Mouse (Mus musculus): ENCODE measurements at regions not wholly inside any gene's neighbourhood (a gene's known extent, or its start where the extent isn't known, plus 50 kb on each side); places are given as distances from the start of the nearest gene placed in this dataset.

DNA sequence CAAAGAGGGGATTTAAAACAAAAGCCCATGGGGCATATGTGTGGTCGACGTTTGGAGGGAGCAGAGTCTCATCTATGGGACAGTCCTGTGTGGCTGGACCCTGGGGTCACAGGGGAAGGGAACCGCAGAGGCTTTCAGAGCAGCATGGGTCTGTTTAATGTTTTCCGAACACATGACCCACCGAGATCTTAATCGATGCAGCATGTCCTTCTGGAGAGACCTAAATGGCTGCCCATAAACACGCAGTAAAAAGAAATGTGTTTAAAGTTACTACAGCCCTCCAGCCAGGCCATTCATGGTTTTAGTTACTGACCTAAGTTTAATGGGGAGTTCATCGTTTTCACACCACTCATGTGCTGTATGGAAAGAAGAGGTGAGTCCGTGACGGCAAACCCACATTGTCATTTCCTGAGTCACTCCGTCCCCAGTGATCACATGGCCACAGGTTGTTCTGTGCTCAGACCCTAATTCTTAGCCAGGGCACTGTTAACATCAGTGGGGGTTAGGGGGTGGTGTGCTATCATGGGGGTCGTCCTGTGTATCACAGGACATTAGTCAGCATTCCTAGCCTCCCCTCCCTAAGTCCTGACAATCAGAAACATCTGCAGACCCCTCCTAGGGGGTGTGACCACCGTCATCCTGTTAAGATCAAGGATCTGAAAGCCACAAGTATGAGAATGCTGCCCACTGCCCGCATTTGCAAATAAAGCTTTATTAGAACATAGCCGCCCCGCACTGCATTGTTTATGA lies 120.7 kb upstream of the Dio3 start:
- in situ Hi-C loops (cut with MboI; ENCODE audit: unreplicated experiment in 2 of 2): no loop called here

DNA sequence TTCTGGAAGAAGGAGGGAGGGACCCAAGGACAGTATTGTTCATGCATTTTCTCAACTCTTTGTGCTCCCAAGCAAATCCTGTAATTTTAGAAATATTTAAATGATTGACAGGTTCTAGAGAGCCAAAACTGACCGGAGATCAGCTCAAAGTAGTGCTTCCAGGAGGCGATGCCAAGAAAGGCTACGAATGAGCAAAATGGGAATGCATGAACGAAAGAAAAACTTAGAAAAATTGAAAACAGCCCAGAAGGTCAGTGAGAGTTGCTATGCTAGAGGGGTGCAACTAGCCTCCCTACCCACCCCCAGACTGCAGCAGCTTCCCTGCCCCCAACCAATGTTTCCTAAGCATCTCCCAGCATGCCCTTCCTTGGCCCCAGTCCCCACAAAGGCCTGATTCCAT lies 117.6 kb upstream of the Dio3 start:
- in situ Hi-C loops (cut with MboI; ENCODE audit: unreplicated experiment in 2 of 2): no loop called here

DNA sequence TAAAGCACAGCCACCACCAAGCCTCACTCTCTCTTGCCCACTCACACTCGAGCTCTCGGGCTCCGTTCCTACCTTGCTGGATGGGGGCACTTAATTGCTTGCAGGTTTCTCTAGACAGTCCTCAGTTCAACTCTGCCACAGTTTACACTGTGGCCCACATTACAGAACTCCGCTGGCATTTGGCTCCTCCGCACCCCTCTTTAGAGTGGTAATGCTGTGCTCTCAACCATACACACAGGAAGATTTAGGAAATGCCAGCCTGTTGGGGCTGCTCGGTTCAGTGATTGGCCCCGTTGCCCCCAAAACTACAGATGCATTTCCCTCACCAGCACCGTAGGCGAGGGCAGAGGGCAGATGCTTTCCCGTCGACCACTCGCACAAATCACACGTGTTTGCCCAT lies 113.4 kb upstream of the Dio3 start:
- in situ Hi-C loops (cut with MboI; ENCODE audit: unreplicated experiment in 2 of 2): no loop called here

DNA sequence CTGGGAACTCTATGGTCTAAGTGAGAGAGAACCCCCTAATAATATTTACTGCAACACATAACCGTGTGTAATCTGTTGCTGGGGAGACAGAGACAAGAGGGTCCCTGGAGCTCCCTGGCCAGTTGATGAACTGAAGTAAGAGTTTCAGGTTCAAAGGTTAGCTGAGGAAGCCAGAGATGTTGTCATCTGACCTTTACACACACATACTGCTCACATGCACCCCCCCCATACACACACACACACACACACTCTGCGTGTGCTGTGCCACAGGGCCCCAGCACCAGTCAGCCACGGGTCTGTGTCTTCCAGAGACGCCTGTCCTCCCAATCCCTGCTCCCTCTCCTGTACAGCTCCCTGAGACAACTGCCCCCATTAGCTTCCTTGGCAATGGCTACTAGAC lies 110.5 kb upstream of the Dio3 start:
- in situ Hi-C loops (cut with MboI; ENCODE audit: unreplicated experiment in 2 of 2): no loop called here

DNA sequence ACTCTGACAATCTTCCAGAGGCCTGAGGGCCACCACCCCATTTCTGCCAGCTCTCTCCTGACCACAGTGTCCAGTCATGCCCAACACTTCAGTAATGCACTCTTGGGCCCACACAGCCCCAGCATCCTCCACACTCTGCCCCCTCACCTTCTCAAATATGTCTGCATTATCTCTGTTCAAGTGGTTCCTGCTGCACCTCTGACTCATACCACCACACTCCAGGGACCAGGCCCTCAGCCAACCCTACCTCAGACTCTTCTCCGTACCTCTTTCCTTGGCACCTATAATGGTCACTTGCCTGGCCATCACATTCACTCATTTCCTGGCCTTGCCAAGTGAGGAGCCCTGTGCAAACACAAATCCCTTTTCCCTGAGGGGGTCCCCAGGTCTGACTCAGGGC lies 109.6 kb upstream of the Dio3 start:
- in situ Hi-C loops (cut with MboI; ENCODE audit: unreplicated experiment in 2 of 2): no loop called here

DNA sequence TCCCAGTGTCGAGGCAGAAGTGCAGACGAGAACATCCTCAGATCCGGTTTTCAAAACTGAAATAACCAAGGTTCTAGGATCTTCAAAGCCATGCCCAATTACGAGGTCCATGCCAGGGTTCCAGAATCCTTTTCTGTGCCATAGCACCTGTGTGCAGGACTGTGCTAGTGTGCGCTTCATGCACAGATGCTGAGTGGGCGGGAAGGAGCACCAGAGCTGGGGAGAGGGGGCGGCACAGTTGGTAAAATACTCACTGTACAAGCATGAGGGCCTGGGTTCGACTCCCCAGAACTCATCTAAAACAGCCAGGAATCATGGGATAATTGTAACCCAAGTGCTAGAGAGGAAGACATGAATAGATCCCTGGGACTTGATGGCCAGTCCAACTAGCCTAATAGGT lies 108.4 kb upstream of the Dio3 start:
- in situ Hi-C loops (cut with MboI; ENCODE audit: unreplicated experiment in 2 of 2): no loop called here

DNA sequence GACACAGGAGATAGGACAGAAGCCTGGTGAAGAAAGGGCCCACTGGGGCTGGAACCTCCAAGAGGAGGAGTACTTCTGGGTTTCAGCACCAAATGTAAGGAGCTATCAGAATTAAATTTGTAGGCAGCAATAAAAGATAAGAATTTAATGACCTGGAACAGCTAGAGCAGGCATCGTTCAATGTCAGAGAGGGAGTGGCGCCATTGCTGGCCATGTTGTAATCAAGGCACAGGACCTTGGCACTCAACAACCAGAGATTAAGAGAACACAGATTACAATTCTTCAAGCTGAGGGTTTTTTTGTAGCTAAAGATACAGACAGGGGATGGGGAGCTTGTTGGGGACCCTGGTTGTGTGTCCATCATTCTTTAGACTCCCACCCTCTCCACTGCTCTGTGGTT lies 101.0 kb upstream of the Dio3 start:
- in situ Hi-C loops (cut with MboI; ENCODE audit: unreplicated experiment in 2 of 2): no loop called here

DNA sequence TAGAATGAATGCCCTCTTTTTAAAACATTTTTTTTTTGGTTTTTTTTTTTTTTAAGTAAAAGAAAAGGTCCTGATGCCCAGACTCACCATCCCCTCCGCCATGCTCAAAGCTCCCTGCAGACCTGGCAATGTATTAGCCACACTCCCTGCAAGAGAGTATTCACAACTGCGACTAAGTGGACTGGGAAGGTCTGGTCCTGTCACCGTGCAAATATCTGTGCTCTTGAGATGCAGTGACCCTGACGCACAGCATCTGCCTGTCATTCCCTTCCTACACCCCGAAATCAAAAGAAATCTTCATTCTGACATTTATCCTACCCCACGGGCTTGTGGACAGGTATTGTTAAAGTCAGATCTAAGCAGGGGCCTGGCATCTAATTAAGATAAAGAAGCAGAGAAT lies 95.4 kb upstream of the Dio3 start:
- in situ Hi-C loops (cut with MboI; ENCODE audit: unreplicated experiment in 2 of 2): no loop called here

DNA sequence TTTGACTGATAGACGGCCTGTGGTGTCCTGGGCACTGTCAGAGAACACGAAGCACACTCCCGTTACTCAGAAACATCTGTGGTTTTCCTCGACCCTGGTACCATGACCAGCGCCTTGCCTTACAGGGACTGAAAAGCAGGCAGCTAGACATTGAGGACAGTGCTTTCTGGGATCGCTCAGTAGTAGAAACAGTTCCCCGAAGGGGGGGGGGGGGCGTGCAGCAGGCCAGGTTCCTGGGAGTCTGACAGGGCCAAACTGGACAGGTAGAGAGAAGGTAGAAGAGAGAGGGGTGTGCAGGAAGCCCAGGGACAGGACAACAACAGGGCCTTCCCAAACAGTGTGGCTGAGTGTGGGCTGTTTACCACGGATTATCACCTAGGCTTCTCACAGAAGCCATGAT lies 93.5 kb upstream of the Dio3 start:
- in situ Hi-C loops (cut with MboI; ENCODE audit: unreplicated experiment in 2 of 2): no loop called here

DNA sequence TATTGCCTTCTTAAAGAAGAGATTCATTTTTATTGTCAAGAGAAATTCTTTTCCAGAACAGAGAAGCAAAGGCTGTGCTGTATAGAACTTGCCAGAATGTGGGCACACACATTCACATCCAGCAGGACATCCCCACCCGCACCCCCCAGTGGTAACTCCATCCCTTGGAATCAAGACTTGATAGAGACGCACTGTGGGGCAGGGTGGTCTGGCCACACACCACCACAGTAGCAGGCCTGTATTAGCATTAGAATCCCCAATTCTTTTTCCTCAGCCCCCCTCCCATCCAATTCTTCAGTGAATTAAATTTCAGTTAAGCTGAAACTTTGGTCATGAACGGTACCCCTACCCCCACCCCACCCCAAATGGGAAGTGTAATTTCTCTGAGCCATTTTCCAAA lies 92.5 kb upstream of the Dio3 start:
- in situ Hi-C loops (cut with MboI; ENCODE audit: unreplicated experiment in 2 of 2): no loop called here

DNA sequence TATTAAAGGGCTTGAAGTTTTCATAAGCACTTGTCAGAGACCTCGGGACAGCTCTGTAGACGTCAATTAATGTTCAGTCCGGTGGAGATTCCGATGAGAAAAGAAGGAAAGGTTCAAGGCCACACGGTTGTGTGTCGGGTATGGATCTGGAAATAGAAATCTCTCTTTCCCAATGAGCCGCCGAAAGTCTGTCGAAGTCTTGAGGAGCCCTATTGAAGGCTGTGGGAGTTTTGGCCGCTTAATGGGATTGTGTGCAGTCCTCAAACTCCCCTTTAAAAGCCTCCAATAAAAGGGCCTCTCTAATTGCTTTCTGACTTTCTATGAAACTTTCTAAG lies 92.0 kb upstream of the Dio3 start:
- in situ Hi-C loops (cut with MboI; ENCODE audit: unreplicated experiment in 2 of 2): no loop called here

DNA sequence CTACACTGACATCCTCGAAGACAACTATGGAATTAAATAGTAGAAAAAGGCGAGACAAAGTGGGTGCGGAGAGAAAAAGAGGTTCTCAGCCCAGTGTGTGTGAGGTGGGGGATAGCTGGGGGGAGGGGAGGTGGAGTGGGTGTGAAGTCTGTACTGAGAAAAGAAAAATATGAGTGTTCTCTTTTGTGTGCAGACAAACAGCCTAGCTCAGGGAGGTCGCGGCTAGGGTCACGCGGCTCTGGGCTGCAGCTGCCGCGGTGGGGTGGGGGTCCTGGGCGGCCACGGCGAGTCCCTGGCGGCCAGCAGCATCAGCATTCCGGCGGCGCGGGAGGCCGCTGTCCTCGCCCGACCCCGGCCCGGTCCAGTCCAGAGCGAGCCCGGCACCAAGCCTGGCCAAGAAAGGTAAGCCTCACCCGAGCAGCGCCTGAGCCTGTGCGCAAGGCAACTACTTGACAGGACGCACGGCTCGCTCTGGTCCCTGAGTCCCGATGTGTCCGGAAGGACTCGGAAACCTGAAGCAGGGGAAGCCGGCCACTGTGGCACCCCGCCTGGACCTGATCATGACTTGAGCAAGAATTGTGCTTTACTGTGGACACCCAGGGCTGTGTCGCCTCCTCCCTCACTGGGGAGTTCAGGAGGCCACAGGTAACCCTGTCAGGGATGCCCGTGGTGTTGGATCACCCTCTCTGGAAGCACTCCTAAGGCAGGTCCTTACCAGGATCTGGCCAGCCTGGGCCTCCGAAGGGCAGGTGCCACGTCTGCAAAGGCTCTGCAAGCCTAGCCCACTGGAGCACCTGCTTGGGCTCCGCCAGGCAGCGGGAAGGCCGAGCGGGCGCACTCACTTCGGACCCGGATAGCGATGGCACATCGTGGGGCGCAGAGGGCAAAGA lies 91.4 kb upstream of the Dio3 start:
- in situ Hi-C loops (cut with MboI; ENCODE audit: unreplicated experiment in 2 of 2): no loop called here

DNA sequence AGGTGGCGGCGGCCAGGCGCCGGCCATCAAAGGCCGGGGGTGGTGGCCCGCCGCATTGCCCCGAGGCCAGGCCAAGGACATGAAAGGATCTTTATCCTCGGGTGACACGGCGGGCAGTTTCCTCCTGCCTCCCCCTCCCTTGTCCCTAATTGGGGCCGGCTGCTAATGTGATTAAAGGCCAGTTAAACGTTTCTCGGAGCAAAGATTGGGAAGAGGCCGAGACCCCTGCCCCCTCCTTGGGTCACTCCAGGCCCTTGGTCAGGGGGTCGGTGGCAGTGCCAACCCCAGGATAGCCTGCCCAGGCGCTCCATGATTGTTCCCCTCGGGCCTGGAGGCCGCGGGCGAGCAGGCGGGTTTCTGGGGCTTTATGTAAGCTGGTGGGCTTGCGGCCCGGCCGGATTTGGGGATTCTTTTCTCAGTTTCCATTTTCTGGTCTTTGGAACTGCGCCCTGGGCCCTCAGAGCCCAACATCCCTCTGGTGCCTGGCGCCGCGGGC lies 90.7 kb upstream of the Dio3 start:
- in situ Hi-C loops (cut with MboI; ENCODE audit: unreplicated experiment in 2 of 2): no loop called here

DNA sequence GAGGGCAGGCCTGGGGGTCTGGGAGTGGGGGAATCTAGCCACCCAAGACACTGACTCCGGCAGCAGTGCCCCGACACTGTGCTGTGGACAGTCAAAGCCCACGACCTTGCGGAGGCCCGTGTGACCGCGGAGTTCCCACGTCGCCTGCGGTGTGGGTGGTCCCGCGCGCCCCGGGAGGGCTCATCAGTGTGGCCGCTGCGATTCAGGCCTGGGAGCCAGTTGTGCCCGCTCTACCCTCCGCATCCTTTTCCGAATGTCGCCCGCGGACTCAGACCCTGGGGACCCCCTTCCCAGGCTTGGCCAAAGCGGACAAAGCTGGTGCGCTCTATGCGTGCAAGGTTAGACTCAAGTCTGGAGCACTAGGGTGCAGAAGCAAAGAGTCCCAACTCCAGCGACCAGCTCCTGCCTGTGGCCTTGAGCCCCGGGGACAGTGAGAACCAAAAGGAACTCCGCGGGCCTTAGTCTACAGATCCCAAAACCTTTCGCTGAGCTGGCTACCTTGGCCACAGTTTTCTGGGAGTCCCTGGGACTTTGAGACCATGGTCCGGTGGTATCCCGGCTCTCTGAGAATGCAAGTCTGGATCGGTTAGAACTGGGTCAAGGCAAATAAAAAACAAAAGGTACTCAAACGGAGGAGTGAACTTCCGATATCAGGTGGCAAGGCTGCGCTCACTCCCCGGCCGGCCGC lies 90.1 kb upstream of the Dio3 start:
- in situ Hi-C loops (cut with MboI; ENCODE audit: unreplicated experiment in 2 of 2): no loop called here

DNA sequence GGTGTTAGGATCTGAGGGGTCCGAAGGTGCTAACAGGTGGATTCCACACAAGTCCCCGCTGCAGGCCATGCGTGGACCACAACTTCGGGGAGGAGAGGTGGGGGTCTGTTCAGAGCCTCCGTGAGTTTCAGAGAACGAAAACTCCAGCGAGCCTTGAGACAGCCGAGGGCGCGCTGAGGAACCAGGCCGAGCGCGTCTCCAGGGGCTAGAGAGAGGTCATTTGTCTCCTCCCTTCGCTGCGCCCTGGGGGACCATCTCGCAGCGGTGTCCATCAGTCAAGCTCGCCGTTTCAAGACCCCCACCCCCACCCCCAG lies 89.6 kb upstream of the Dio3 start:
- in situ Hi-C loops (cut with MboI; ENCODE audit: unreplicated experiment in 2 of 2): no loop called here

DNA sequence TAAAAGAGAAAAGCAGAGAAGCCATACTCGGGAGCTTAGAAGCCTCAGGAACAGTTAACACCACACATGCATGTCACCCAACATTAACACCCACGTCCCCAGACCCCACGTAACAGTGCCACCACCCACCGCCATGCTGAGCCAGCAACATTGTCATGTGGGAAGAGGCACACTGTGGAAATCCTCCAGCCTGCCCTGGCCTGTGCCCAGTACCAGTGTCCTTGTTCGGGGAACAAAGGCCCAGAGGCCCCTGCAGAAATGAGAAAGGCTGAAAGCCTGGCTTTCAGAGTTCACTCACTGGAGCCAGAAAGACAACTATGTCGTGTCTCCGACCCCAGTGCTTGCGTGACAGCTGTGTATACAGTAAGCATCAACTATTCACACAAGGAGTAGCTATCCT lies 86.7 kb upstream of the Dio3 start:
- in situ Hi-C loops (cut with MboI; ENCODE audit: unreplicated experiment in 2 of 2): no loop called here

DNA sequence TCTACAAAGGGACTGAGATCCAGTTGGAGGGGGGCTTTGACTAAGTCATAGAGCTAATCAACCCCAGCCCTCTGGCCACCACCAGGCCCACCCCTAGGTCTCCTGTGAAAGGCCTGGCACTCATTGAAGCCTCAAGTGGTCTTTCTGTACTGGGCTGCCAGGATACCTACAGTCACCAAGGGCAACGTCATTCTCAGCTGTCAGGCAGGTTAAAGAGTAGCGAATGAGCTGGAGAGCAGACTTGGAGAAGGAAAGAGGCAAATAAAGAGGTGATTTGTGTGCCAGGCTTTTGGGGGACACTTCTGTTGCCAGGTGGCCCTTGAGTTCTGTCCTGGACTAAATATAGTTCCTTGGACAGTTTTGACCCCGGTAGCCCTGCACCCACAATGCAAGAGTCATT lies 81.5 kb upstream of the Dio3 start:
- in situ Hi-C loops (cut with MboI; ENCODE audit: unreplicated experiment in 2 of 2): no loop called here

DNA sequence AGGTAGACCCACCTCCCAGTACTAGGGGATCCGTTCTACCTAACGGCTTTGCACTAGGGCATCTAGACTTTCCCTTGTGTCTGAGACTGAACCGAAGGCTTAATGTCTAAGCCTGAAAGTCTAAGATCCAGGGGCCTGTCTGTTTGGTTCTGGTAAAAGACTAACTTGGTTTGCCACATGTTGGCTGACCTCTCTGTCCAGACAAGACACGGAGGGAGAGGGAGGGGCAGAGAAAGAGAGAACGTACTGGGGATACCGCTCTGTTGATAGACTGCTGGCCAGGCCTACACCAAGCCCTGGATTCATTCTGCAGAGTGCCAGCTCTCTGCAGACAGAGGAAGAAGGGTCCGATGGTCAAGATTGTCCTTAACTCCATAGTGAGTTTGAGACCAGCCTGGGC lies 78.4 kb upstream of the Dio3 start:
- in situ Hi-C loops (cut with MboI; ENCODE audit: unreplicated experiment in 2 of 2): no loop called here

DNA sequence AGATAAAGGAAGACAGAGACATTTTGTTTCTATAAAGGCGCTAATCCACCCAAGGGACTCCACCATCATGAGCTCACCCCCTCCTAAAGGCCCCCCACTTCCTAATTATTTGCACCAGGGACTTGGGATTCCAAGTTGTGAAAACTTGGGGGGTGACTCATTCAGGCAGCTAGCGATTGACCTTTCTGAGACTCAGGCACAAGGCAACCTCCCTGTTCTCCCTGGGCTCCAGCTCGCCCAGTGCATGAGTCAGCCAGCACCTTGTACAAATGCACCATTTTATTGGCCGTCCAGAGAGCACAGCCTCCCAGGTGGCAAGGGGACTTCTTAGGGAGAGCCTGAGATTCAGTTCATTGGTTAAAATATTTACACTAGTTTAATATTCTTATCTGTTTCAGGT lies 78.0 kb upstream of the Dio3 start:
- in situ Hi-C loops (cut with MboI; ENCODE audit: unreplicated experiment in 2 of 2): no loop called here

DNA sequence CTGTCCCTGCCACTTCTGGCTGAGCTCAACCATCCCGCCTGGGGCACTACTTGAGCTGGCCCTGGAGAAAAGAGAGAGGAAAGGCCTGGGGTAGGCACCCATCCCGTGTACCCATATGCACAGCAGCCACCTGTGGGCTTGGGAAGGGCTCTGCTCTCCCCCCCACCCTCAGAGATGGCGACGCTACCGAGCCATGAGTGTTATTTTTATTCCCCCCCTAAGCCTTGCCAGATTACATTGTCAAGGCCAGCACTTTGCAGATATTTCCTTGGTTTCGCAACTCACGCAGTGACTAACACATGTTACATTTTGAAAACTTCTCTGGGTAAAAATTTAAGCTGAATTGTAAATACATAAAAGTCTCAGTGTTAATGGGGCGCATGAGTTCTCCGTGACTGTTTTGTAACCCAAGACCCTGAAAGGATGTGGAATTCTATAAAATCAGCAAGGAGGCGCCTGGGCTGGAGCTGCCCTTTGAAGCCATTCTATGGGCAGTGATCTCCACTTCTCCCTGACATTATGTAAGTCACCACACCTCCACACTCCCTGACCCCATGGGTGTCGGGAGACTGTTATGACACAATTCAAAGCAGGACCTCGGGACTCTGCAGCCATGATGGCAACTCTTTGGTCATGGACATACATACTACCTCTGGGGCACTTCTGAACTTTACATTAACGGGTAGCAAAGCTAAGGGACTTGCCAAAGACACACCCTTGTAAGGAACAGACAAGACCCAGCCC lies 75.4 kb upstream of the Dio3 start:
- in situ Hi-C loops (cut with MboI; ENCODE audit: unreplicated experiment in 2 of 2): no loop called here

Data from v-Abl transformed pro-B cells (cell line).